Mouse (Mus musculus) megakaryocyte-erythroid progenitor cell, adult 5-6 weeks (primary cell): ENCODE data around the gene Macf1. TPM values are rescaled to one million over a fixed set of nuclear protein-coding genes. Genes with fewer than 3 reads are reported as not detected.
"Not testable (repeated sequence)": the region's sequence is repeated elsewhere in the genome, so short reads cannot be mapped to it uniquely, and the experiment has no call there.

Experiments used
- ATAC-seq: replicated peaks from 2 replicates; pipeline ENCODE4 v1.8.0; 2016; ENCODE audit warnings: mild to moderate bottlenecking, inconsistent platforms; ENCODE audit not compliant: severe bottlenecking, poor library complexity, low FRiP score, low TSS enrichment
- total RNA-seq, 2 experiments: library from RNA; stranded (forward) in 1 of 2; stranded (reverse) in 1 of 2; fragments of 200-1000, 215-1000 nt in 1 of 2; fragments of >200 nt in 1 of 2; fragmentation: Nextera tagmentation in 1 of 2; gene quantifications; 2 replicates each; pipeline ENCODE4 v1.2.3; 2014 to 2017

Macf1 gene
- total RNA-seq, 2 experiments from 2014 or later, result 101 to 111 TPM

DNA sequence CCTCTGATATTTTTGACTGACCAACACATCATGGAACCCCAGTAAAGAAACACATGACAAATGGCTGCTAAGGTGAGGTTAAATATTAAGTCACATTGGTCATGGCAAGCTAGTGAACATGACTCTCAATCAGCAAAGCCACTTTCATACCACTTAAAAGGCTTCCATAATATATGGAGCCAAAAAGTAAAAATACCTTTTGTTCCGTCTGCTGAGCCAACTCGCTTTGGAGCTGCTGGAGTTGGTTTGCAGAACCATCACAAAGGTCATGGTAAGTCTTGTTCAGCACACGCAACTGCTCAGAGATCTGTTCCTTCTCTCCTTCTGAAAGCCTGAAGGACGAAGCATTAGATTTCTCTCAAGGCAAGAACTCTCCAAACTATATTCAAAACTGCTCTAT lies 204.2 kb downstream of the Macf1 start:
- no peak for ATAC-seq

GRCm38 (mm10) chr4:123478655-123479433 lies 205.3 kb downstream of the Macf1 start:
- ATAC-seq, result no peak

DNA sequence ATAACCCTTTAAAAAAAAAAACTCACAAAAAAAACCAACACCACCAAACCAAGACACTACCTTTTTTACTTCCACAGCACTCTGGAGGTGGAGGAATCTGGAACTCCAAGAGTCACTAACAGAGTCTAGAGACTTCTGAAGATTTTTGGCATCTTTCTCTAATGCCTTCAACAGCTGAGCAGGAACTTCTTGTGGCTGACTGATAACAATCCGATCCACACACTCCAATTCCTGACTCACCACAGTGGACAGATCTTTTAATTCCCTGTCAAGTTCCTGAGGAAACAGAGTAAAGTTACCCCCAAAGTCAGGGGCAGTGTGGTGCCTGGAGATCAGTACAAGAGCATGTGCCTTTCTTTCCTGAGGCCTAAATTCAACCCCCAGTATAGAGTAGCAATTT lies 218.4 kb downstream of the Macf1 start:
- ATAC-seq, result no peak

GRCm38 (mm10) chr4:123460595-123461272 lies 223.4 kb downstream of the Macf1 start:
- ATAC-seq, result peak; percentile 87

DNA sequence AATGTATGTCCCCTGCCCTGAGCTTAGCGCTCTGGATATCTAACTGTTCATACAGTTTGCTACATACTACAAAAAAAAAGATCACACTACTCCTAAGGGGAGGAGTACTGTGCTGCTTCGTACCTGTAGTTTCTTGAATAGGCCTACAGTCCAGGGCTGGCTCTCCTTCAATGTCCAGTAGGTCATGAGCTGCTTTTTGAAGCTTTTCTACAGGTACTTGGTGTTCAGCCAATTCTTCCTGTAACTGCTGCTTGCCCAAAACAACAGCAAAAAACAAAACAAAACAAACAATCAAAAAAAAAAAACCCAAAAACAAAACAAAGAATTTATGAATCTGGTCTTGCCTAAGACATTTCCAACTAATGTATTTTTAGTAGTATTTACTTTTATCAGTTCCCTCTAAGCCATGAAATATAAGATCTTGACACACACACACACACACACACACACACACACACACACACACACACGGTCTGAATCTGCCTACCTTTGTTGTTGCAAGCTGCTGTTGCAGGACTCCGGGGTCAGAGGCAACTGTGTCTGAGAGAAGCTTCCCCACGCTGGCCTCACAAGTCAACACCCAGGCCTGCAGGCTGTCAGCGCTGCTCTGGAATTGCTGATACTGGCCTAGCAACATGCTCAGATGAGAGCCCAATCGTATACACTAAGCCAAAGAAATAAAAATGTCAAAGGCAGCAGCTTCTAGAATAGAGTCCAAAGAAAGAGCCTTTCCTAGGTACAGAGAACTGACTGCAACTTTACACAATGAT lies 229.1 kb downstream of the Macf1 start:
- no peak for ATAC-seq

DNA sequence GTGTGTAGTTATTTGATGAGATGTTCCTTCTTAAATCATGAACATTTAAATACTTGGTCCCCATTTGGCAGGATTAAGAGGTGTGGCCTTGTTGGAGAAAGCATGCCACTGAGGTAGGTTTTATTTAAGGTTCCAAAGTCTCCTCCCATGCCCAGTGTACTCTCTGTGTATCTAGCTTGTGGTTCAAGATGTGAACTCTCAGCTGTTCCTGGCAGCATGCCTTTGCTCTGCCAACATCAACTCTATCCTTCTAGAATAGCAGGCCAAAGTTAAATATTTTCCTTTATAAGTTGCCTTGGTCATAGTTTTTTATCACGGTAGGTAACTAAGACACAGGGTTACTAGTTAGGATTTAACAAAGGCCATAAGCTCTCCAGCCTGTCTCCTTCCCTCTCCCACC lies 230.4 kb downstream of the Macf1 start:
- no peak for ATAC-seq

GRCm38 (mm10) chr4:123451991-123452390 lies 232.2 kb downstream of the Macf1 start:
- ATAC-seq, result no peak

DNA sequence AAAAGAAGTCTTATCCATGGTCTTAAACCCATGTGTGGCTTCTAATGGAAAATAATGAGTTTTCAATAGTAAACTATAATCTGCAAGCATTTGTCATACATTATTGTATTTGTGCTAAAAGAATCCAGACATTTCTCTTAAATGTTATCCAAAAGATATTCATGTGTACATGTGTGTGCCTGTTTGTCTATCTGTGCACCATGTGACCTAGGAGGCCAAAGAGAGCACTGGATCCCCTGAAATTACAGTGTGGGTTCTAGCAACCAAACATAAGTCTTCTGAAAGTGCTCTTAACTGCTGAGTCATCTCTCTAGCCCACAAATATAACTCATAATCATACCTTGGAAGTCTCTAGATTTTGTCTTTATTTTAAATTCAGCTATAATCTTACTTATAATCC lies 234.9 kb downstream of the Macf1 start:
- ATAC-seq, result no peak

DNA sequence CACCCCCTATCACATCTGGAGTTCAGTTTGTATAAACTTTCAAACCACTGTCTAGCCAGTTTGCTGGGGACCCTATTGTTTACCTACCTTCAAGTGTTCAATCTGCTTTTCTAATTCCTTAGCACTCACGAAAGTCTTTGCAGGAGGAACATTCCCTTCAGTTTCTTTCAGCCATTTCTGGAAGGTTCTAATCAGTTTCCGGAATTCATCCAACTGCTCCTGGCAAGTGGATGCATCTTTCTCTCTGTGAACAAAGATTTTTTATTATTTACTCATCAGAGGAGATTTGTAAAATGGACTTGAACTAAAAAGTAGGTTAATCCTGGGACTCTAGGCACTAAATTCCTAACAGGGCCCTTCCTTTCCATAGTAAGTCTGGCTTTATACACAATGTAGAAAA lies 236.1 kb downstream of the Macf1 start:
- ATAC-seq, result no peak

DNA sequence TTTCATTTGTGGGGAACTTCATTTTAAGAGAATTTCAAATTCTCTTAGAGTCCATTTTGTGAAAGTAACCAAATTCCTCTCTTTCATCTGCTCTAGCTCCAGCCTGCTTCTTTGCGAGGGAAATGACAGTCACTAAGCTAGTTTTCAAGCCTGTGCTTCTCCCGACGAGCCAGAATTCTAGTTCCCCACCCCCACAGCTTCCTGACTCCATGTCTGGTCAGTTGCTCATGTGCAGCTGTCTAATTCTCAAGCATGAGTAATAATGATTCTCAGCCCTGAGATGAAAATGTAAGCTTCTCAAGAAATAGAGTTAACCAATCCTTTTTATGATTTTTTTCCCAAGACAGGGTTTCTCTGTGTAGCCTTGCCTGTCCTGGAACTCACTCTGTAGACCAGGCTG lies 236.9 kb downstream of the Macf1 start:
- ATAC-seq, result no peak

- peak; percentile 100 for ATAC-seq
Measured at GRCm38 (mm10) chr4:123446754-123447153, 237.4 kb downstream of the Macf1 start.

- ATAC-seq, result not testable (repeated sequence)
Measured at GRCm38 (mm10) chr4:123446221-123446620, 237.9 kb downstream of the Macf1 start.

DNA sequence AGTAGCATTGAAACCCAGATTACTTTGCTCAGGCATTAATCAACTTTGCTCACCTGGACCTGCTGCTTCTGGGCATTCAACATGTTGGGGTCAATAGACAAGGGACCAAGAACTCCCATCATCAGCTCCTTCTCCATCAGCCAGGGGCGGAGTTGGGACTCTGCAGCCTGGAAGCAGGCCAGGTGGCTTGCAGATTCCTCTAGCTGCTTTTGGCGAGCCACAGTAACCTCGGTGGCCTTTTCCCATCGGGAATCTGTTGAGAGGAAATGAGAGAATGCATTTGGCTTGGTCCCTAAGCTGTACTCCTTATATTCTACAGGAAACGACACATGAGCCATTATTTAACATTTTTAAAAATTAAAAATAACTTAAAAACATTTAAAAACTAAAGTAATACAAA lies 245.7 kb downstream of the Macf1 start:
- no peak for ATAC-seq

- ATAC-seq, result no peak
Measured at GRCm38 (mm10) chr4:123433171-123433570, 251.0 kb downstream of the Macf1 start.

DNA sequence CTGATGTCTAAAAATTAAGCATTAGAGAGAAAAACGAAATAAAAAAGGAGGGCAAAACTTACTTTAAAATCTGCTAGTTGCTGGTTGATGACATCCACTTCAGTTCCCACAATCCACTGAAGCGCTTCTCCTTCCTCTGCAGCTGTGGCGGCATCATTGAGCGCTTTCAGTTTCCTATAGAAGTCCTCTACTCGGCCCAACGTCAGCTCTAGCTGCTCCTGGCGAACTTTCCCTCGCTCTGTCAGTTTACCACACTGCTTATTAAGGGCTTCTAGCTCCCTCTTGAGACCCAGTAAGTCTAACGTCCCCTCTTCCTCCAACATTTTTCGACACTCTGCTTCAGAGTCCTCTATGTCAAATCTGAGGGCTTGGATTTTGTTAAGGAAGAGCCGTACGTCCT lies 252.2 kb downstream of the Macf1 start:
- no peak for ATAC-seq

- ATAC-seq, result no peak
Measured at GRCm38 (mm10) chr4:123427900-123428684, 256.1 kb downstream of the Macf1 start.

DNA sequence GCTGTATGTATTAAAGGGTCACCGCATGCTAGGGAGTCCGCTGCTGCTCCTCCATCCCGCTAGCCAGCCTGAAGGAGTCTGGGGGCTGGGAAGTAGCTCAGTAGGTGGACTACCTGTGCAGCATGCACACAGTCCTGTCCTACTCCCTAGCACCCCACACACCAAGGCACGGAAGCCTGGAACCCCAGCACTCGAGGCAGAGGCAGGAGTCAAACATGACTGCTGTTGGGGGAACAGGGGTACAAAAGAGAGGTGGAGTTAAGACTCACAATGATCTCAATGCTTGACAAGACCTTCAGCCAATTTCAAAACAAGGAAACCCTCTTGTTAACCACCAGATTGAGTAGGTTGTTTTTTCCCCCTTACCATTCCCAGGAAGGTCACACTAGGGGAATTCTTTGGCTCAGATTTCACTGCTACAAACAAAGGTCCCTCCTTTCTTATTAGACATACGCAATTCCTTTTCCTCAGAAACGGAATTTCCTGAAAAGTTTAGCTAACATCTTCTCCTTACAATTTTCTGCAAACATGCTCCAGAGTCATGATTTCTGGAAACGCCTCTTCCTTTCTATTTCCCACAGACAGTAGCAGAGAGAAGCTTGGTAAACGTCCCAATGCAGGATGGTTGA lies 256.8 kb downstream of the Macf1 start:
- ATAC-seq, result no peak

DNA sequence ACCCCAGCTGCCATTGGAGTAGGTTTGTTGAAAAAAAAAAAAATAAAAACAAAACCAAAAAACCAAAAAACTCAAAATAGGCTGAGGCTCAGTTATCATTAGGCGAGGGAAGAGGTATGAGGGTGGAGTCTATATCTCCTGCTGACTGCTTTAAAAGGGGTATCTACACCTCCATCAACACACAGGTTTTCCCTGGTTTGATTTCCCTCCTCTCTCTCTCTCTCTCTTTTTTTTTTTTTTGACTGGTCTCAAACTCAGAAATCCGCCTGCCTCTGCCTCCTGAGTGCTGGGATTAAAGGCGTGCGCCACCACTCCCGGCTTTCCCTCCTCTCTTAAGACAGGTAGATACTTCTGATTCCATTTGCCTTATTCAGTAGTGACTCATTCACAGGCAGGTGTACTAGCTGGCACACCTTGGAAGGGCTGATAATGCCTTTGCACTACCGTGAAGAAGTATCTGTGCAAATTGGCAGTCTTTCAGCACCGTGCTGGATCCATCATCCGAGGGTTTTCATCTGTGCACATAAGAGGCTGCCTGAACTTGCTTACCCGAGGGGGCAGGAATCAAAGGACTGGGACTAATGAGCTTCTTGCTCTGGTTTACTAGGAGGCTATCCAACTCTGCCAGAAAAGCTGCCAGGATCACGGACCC lies 257.6 kb downstream of the Macf1 start:
- ATAC-seq, result no peak
